Mouse (Mus musculus): Measurements from ENCODE around the gene Zfyve21. TPM values are rescaled to one million over a fixed set of nuclear protein-coding genes. Genes with fewer than 3 reads are reported as not detected.

Zfyve21 gene
- polyA plus RNA-seq, 1 experiment from 2014 or later = 53.3 TPM

- H3K27me3 ChIP-seq (ENCODE audit: insufficient read depth, low read length) = no peaks in the 10 kb centered on the region
- 84% methylated on average over 8 of the region's 8 CpGs for WGBS (ENCODE audit: insufficient replicate concordance)
- no peak overlapping the region for H3K9ac ChIP-seq (replicated peaks)
- no peak overlapping the region for H3K27ac ChIP-seq (ENCODE audit: low read depth)
- peaks cover 48% of the 10 kb centered on the region for H3K36me3 ChIP-seq (replicated peaks; ENCODE audit: insufficient read depth, low read length)
- no peak overlapping the region for H3K4me2 ChIP-seq (ENCODE audit: low read depth, low read length)
- no peak for ATAC-seq
- no peak for DNase-seq
- H3K4me1 ChIP-seq (ENCODE audit: insufficient read depth) = no peaks in the 10 kb centered on the region
- no peaks in the 10 kb centered on the region for H3K9me3 ChIP-seq (ENCODE audit: low read length)
- TF ChIP-seq CTCF (IDR thresholded peaks at IDR 0.05; ENCODE audit: low read depth) = no peak
- no peak for TF ChIP-seq EP300 (IDR thresholded peaks at IDR 0.05; ENCODE audit: low read depth)
- no peak overlapping the region for H3K4me3 ChIP-seq (ENCODE audit: low read depth, low read length)
These were observed 16.7 kb upstream of the Zfyve21 start for GRCm38 (mm10) chr12:111797251-111797650.

DNA sequence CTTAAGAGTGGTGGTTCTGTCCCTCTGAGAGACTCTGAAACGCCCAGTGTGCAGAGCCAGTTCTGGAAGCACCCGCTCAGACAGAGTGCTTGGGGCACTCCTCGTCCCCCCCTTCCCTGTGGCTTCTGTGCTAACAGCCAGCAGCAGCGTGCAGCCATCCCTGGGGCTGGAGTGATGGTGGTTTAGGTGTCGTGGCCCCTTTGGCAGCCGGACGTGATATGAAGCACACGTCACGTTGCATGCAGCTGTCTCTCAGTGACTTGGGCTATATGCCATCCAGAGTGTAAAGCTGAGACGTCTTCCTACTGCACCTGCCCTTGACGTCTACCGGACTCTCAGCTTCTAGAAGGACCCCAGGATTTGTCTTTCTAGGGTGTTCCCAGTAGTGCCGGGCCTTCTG is 15.5 kb upstream of the Zfyve21 start:
- DNase-seq (no peak), ATAC-seq (no peak)
- Histone ChIP-seq H3K4me1 (ENCODE audit: insufficient read depth) (no peaks in the 10 kb centered on the region), H3K36me3 (replicated peaks; ENCODE audit: insufficient read depth, low read length) (peaks cover 48% of the 10 kb centered on the region), H3K27ac (ENCODE audit: low read depth) (no peak overlapping the region), H3K9ac (replicated peaks) (no peak overlapping the region), H3K4me3 (ENCODE audit: low read depth, low read length) (no peak overlapping the region), H3K9me3 (ENCODE audit: low read length) (no peaks in the 10 kb centered on the region), H3K4me2 (ENCODE audit: low read depth, low read length) (no peak overlapping the region), H3K27me3 (ENCODE audit: insufficient read depth, low read length) (no peaks in the 10 kb centered on the region)
- TF ChIP-seq CTCF (IDR thresholded peaks at IDR 0.05; ENCODE audit: low read depth) (no peak), EP300 (IDR thresholded peaks at IDR 0.05; ENCODE audit: low read depth) (no peak)
- 89% methylated on average over 13 of the region's 13 CpGs for WGBS (ENCODE audit: insufficient replicate concordance)

DNA sequence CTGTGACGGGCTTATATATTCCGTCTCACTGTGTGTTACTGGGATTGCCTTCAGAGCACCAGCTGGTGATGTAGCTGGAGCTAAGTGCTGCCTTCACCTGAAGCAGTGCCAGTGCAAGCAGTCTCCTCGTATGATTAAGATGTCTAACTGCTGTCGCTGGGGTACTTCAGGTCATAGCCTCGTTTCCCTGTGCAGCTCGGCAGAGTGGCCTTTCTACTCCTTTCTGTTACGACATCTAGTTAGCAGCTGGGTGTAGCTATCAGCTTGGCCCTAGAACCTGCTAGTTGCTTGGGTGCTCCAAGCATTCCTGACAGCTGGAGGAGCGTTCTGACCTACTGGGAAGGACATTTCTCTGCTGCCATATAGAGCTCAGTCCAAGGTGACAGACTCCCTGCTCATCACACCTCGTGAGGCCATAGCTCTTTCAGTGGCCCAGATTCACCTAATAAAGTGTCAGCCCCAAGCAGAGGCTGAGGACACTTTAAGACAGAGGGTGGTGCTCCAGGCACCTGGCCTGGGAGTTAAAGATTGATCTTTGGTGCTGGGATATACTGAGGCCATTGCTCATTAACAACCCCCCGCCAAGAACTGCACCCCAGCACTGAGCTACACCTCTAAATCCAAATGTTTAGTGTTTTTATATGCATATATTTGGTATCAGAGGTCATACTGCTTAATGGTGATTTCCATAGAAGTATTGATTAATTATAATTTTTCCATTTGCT is 13.3 kb upstream of the Zfyve21 start:
- DNase-seq = no peak
- ATAC-seq = no peak
- H3K27ac ChIP-seq (ENCODE audit: low read depth) = no peak overlapping the region
- H3K36me3 ChIP-seq (replicated peaks; ENCODE audit: insufficient read depth, low read length) = peaks cover 43% of the 10 kb centered on the region
- no peak overlapping the region for H3K4me3 ChIP-seq (ENCODE audit: low read depth, low read length)
- TF ChIP-seq CTCF (IDR thresholded peaks at IDR 0.05; ENCODE audit: low read depth) (no peak), EP300 (IDR thresholded peaks at IDR 0.05; ENCODE audit: low read depth) (no peak)
- H3K9ac ChIP-seq (replicated peaks) = no peak overlapping the region
- no peaks in the 10 kb centered on the region for H3K9me3 ChIP-seq (ENCODE audit: low read length)
- H3K4me2 ChIP-seq (ENCODE audit: low read depth, low read length) = no peak overlapping the region
- no peaks in the 10 kb centered on the region for H3K4me1 ChIP-seq (ENCODE audit: insufficient read depth)
- WGBS (ENCODE audit: insufficient replicate concordance) = 74% methylated on average over 10 of the region's 10 CpGs
- no peaks in the 10 kb centered on the region for H3K27me3 ChIP-seq (ENCODE audit: insufficient read depth, low read length)

DNA sequence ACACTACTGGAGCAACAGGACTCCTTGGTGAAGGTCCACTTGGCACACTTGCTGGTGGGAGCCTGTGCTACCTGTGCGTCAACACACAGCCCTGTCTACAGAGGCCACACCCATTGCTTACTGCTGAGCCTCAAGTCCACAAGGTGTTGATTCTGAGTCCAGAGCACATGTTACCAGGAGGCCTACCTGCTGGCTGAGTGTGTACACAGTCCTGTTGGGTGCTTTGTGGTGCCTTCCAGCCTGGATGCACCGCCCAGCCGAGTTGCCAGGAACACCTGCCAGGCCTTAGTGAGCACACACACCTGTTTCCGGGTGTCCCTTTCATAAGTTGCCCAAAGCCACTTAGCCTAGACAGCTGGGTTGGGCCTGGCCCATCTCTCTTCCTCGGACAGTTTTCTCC is 10.4 kb upstream of the Zfyve21 start:
- DNase-seq (no peak), ATAC-seq (no peak)
- H3K9ac ChIP-seq (replicated peaks) = no peak overlapping the region
- no peak overlapping the region for H3K4me3 ChIP-seq (ENCODE audit: low read depth, low read length)
- TF ChIP-seq EP300 (IDR thresholded peaks at IDR 0.05; ENCODE audit: low read depth) (no peak), CTCF (IDR thresholded peaks at IDR 0.05; ENCODE audit: low read depth) (no peak)
- H3K36me3 ChIP-seq (replicated peaks; ENCODE audit: insufficient read depth, low read length) = peaks cover 50% of the 10 kb centered on the region
- H3K4me1 ChIP-seq (ENCODE audit: insufficient read depth) = no peaks in the 10 kb centered on the region
- no peaks in the 10 kb centered on the region for H3K27me3 ChIP-seq (ENCODE audit: insufficient read depth, low read length)
- H3K9me3 ChIP-seq (ENCODE audit: low read length) = no peaks in the 10 kb centered on the region
- no peak overlapping the region for H3K4me2 ChIP-seq (ENCODE audit: low read depth, low read length)
- 69% methylated on average over 5 of the region's 5 CpGs for WGBS (ENCODE audit: insufficient replicate concordance)
- no peak overlapping the region for H3K27ac ChIP-seq (ENCODE audit: low read depth)

GRCm38 (mm10) chr12:111808775-111809174 is 5.2 kb upstream of the Zfyve21 start:
- Histone ChIP-seq H3K9me3 (ENCODE audit: low read length) (no peaks in the 10 kb centered on the region), H3K36me3 (replicated peaks; ENCODE audit: insufficient read depth, low read length) (peaks cover 27% of the 10 kb centered on the region), H3K4me1 (ENCODE audit: insufficient read depth) (peaks cover 22% of the 10 kb centered on the region), H3K4me3 (ENCODE audit: low read depth, low read length) (no peak overlapping the region), H3K4me2 (ENCODE audit: low read depth, low read length) (no peak overlapping the region), H3K27me3 (ENCODE audit: insufficient read depth, low read length) (no peaks in the 10 kb centered on the region), H3K9ac (replicated peaks) (no peak overlapping the region), H3K27ac (ENCODE audit: low read depth) (no peak overlapping the region)
- no peak for TF ChIP-seq EP300 (IDR thresholded peaks at IDR 0.05; ENCODE audit: low read depth)
- no peak for TF ChIP-seq CTCF (IDR thresholded peaks at IDR 0.05; ENCODE audit: low read depth)
- ATAC-seq (no peak), DNase-seq (no peak)
- WGBS (ENCODE audit: insufficient replicate concordance) = 89% methylated on average over 6 of the region's 6 CpGs

- H3K9ac ChIP-seq (replicated peaks) = no peak overlapping the region
- peaks cover 23% of the 10 kb centered on the region for H3K4me1 ChIP-seq (ENCODE audit: insufficient read depth)
- H3K9me3 ChIP-seq (ENCODE audit: low read length) = no peaks in the 10 kb centered on the region
- no peaks in the 10 kb centered on the region for H3K27me3 ChIP-seq (ENCODE audit: insufficient read depth, low read length)
- H3K4me3 ChIP-seq (ENCODE audit: low read depth, low read length) = no peak overlapping the region
- peaks cover 19% of the 10 kb centered on the region for H3K36me3 ChIP-seq (replicated peaks; ENCODE audit: insufficient read depth, low read length)
- H3K27ac ChIP-seq (ENCODE audit: low read depth) = no peak overlapping the region
- peak; percentile 90 for DNase-seq
- WGBS (ENCODE audit: insufficient replicate concordance) = 8% methylated on average over 8 of the region's 9 CpGs
- H3K4me2 ChIP-seq (ENCODE audit: low read depth, low read length) = no peak overlapping the region
- TF ChIP-seq CTCF (IDR thresholded peaks at IDR 0.05; ENCODE audit: low read depth) = peak; percentile 44
- no peak for TF ChIP-seq EP300 (IDR thresholded peaks at IDR 0.05; ENCODE audit: low read depth)
- ATAC-seq = no peak
These were observed 4.2 kb upstream of the Zfyve21 start for GRCm38 (mm10) chr12:111809762-111810161.

Measured in liver, postnatal 0 days (tissue).